Mouse (Mus musculus): Measurements from ENCODE around the gene Ptgdr2. TPM values are rescaled to one million over a fixed set of nuclear protein-coding genes. Genes with fewer than 3 reads are reported as not detected.
A peak's percentile ranks its signal among the peaks of the same experiment; 100 is the strongest.

Ptgdr2 gene
- total and polyA plus RNA-seq, 3 experiments = 0.10 TPM; not detected in 2

DNA sequence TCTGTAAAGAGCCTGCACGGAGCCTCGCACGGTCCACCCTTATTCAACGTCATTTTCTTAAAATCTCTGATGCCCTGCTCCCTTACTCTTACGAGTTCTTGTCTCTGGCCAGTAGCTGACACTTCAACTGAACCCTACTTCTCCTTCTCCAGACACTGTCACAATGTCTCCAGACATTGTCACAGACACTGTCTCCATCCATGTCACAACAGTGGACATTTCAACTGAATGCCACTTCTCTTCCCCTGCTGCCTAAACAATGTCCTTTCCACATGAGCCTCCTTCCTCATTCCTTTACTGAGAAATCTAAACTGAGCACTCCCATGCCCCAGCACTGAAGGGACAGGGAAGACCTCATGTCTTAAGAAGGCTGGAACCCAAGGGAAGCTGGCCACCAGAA is 10.3 kb downstream of the Ptgdr2 start:
- DNase-seq = no peak
- intact Hi-C loops (cut with DNase I) = no loop called here
- Histone ChIP-seq H3K79me2 (replicated peaks; ENCODE audit: control insufficient read depth, insufficient read depth, low read length) (no peaks in the 10 kb centered on the region), H3K27ac (no peak overlapping the region), H3K4me1 (ENCODE audit: control insufficient read depth, insufficient read depth, low read length) (peaks cover 8% of the 10 kb centered on the region), H3K36me3 (ENCODE audit: control insufficient read depth, insufficient read depth, low read length) (no peaks in the 10 kb centered on the region), H3K27me3 (ENCODE audit: control insufficient read depth, insufficient read depth, low read length) (no peaks in the 10 kb centered on the region), H3K9ac (ENCODE audit: low read depth, low read length) (no peak overlapping the region; the same call in 1 of the 2 replicates), H3K4me3 (no peak overlapping the region)
- TF ChIP-seq POLR2A (IDR thresholded peaks at IDR 0.05; ENCODE audit: insufficient read depth, low read depth, low read length) (no peak), CTCF (IDR thresholded peaks at IDR 0.05) (no peak), EP300 (IDR thresholded peaks at IDR 0.05; ENCODE audit: insufficient read depth, low read depth, low read length) (no peak)
- WGBS = 86% methylated on average over 5 of the region's 5 CpGs

DNA sequence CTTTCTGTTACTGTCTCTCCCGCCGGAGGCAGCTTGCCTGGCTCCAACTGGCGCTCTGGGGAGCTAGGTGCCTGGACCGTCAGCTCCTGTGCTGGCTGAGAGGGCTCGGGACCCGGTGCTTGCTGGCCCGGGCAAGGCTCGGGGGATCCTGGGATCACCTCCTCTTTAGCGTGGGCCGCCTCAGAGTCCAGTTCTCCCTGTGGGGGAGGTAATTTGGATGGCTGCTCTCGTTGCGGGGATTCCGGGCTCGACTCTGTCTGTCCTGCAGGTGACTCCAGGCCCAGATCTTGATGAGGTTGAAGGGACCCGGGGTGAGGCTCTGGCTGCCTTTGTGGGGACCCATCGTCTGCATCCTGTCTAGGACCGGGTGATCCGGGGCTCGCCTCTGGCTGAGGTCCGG is 11.5 kb downstream of the Ptgdr2 start:
- peak overlapping the region; percentile 20 for H3K27ac ChIP-seq
- intact Hi-C loops (cut with DNase I) = loop anchor here (2.0 kb wide), 1 partner anchor 54 kb away; the partner anchor contains the start of gene Prpf19
- peak in 1 of 2 experiments; percentile 14 for DNase-seq
- no peaks in the 10 kb centered on the region for H3K36me3 ChIP-seq (ENCODE audit: control insufficient read depth, insufficient read depth, low read length)
- TF ChIP-seq EP300 (IDR thresholded peaks at IDR 0.05; ENCODE audit: insufficient read depth, low read depth, low read length) = no peak
- no peak for TF ChIP-seq POLR2A (IDR thresholded peaks at IDR 0.05; ENCODE audit: insufficient read depth, low read depth, low read length)
- no peak for TF ChIP-seq CTCF (IDR thresholded peaks at IDR 0.05)
- H3K9ac ChIP-seq (ENCODE audit: low read depth, low read length) = peak overlapping the region; percentile 63
- H3K4me3 ChIP-seq = peak overlapping the region; percentile 65
- WGBS = under 1% methylated on average over 20 of the region's 20 CpGs
- H3K79me2 ChIP-seq (replicated peaks; ENCODE audit: control insufficient read depth, insufficient read depth, low read length) = no peaks in the 10 kb centered on the region
- peaks cover 9% of the 10 kb centered on the region for H3K4me1 ChIP-seq (ENCODE audit: control insufficient read depth, insufficient read depth, low read length)
- H3K27me3 ChIP-seq (ENCODE audit: control insufficient read depth, insufficient read depth, low read length) = no peaks in the 10 kb centered on the region

DNA sequence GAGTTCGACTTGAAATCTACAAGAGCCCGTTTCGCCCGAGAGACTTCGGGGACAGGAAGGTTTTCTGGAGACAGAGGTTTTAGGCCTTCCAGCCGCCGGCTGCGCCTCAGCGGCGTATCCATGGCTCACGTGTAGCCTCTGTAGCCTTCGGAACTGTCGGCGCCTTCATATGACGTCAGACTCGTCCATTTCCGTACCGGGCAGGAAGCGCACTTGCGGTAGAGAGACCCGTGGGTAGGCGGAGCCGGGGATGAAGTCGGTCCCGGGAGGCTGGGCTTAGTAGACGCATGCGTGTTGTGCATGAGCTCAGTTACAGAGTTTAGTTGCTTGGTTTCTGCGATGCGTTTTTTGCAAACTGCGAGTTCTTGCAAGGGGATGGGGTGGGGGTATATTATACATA is 12.2 kb downstream of the Ptgdr2 start, which contains the start of gene Ccdc86:
Ccdc86 (minus strand) TSS at position 155 of the 400 bp plus-strand sequence.
- H3K4me3 ChIP-seq = peak within 1 kb of the TSS; percentile 65
- intact Hi-C loops (cut with DNase I) = loop anchor here (2.0 kb wide), 1 partner anchor 54 kb away; the partner anchor contains the start of gene Prpf19
- peak within 1 kb of the TSS; percentile 74 for H3K27ac ChIP-seq
- H3K4me1 ChIP-seq (ENCODE audit: control insufficient read depth, insufficient read depth, low read length) = peaks cover 9% of the 10 kb centered on the region
- H3K36me3 ChIP-seq (ENCODE audit: control insufficient read depth, insufficient read depth, low read length) = no peaks in the 10 kb centered on the region
- WGBS = under 1% methylated on average over 30 of the region's 30 CpGs
- H3K9ac ChIP-seq (ENCODE audit: low read depth, low read length) = peak within 1 kb of the TSS; percentile 63
- TF ChIP-seq EP300 (IDR thresholded peaks at IDR 0.05; ENCODE audit: insufficient read depth, low read depth, low read length) = peak; percentile 66; the same call in 1 of the 2 replicates
- peak; percentile 84 for TF ChIP-seq POLR2A (IDR thresholded peaks at IDR 0.05; ENCODE audit: insufficient read depth, low read depth, low read length)
- no peak for TF ChIP-seq CTCF (IDR thresholded peaks at IDR 0.05)
- no peaks in the 10 kb centered on the region for H3K27me3 ChIP-seq (ENCODE audit: control insufficient read depth, insufficient read depth, low read length)
- DNase-seq = peak; percentile 95 to 96
- H3K79me2 ChIP-seq (replicated peaks; ENCODE audit: control insufficient read depth, insufficient read depth, low read length) = no peaks in the 10 kb centered on the region

DNA sequence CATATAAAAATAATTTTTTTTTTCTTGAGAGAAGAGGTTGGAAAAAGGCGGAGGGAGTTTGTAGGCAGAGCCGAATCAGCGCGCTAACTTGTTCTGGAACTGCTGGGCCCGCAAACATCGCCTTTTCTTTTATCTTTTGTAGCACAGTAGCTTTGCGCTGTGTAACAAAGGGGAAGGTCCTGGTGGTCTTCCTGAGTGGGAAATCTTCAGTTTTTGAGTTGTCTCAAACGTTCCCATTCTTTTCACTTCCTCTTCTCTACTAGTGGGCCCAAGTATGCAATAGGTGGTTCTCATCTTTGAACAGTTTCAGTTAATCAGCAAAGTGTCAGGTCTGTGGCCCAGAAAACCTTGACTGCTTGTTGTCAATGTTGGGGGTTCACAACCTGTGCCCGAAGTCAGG is 12.6 kb downstream of the Ptgdr2 start:
- peaks cover 9% of the 10 kb centered on the region for H3K4me1 ChIP-seq (ENCODE audit: control insufficient read depth, insufficient read depth, low read length)
- H3K27me3 ChIP-seq (ENCODE audit: control insufficient read depth, insufficient read depth, low read length) = no peaks in the 10 kb centered on the region
- peak overlapping the region; percentile 66 for H3K27ac ChIP-seq
- intact Hi-C loops (cut with DNase I) = loop anchor here (2.0 kb wide), 1 partner anchor 55 kb away; the partner anchor contains the start of gene Prpf19
- peak overlapping the region; percentile 49; the same call in 1 of the 2 replicates for H3K9ac ChIP-seq (ENCODE audit: low read depth, low read length)
- peak overlapping the region; percentile 38 for H3K4me3 ChIP-seq
- no peak for TF ChIP-seq CTCF (IDR thresholded peaks at IDR 0.05)
- no peak for TF ChIP-seq EP300 (IDR thresholded peaks at IDR 0.05; ENCODE audit: insufficient read depth, low read depth, low read length)
- TF ChIP-seq POLR2A (IDR thresholded peaks at IDR 0.05; ENCODE audit: insufficient read depth, low read depth, low read length) = no peak
- H3K79me2 ChIP-seq (replicated peaks; ENCODE audit: control insufficient read depth, insufficient read depth, low read length) = no peaks in the 10 kb centered on the region
- no peak for DNase-seq
- H3K36me3 ChIP-seq (ENCODE audit: control insufficient read depth, insufficient read depth, low read length) = no peaks in the 10 kb centered on the region
- WGBS = 29% methylated on average over 9 of the region's 9 CpGs

DNA sequence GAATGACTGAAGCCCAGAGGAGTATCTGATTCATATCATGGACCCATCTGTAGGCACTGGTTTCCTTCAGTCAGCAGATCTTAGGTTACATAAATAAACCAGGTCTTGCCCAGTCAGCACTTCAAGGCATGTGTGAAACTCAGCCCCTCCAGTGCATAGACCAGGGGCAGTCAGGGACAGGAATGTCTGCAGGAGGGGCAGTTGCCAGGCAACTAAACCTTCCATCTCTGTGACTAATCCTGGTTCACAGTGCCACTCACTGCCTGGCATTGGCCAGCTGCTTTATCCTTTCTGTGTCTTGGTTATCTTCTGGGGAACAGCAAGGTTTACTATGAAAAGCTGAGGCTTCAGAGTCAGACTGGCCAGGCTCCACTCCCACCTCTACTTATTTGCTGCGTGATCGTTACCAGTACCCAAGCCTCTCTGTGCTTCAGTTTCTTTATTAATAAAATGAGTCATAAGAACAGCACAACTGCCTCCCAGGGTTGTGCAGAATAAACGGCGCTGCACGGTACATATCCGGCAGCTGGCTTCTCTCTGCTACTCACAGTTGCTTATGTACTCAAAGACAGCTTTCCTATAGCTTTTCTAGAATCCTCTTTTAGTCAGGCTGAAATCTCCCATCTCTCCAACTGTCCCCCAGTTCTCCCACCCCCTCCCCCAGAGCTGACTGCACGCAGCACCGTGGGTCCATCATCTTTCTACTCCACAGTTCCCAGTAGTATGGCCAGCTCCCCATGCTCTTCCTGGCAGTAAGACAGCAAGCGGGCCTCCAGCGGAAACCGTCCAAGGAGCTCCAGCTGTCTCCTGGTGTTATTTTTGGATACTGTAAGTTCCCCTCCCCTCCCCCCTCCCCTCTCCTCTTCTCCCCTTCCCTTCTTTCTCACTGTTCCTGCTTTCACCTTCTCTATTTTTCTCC is 15.3 kb downstream of the Ptgdr2 start:
- peak; percentile 38 to 48 for DNase-seq
- H3K9ac ChIP-seq (ENCODE audit: low read depth, low read length) = 0 out of 2 replicates have a peak overlapping the region, but pooled peaks have one; percentile 2
- peaks cover 9% of the 10 kb centered on the region for H3K4me1 ChIP-seq (ENCODE audit: control insufficient read depth, insufficient read depth, low read length)
- no peak overlapping the region; the same call in 1 of the 2 replicates for H3K27ac ChIP-seq
- H3K36me3 ChIP-seq (ENCODE audit: control insufficient read depth, insufficient read depth, low read length) = no peaks in the 10 kb centered on the region
- H3K79me2 ChIP-seq (replicated peaks; ENCODE audit: control insufficient read depth, insufficient read depth, low read length) = no peaks in the 10 kb centered on the region
- intact Hi-C loops (cut with DNase I) = no loop called here
- H3K27me3 ChIP-seq (ENCODE audit: control insufficient read depth, insufficient read depth, low read length) = no peaks in the 10 kb centered on the region
- no peak for TF ChIP-seq CTCF (IDR thresholded peaks at IDR 0.05)
- TF ChIP-seq POLR2A (IDR thresholded peaks at IDR 0.05; ENCODE audit: insufficient read depth, low read depth, low read length) = no peak
- TF ChIP-seq EP300 (IDR thresholded peaks at IDR 0.05; ENCODE audit: insufficient read depth, low read depth, low read length) = no peak
- H3K4me3 ChIP-seq = no peak overlapping the region
- WGBS = 29% methylated on average over 11 of the region's 11 CpGs
